Comparison of ENCODE assay signal across 25 mouse cellular contexts in the genomic region with DNA sequence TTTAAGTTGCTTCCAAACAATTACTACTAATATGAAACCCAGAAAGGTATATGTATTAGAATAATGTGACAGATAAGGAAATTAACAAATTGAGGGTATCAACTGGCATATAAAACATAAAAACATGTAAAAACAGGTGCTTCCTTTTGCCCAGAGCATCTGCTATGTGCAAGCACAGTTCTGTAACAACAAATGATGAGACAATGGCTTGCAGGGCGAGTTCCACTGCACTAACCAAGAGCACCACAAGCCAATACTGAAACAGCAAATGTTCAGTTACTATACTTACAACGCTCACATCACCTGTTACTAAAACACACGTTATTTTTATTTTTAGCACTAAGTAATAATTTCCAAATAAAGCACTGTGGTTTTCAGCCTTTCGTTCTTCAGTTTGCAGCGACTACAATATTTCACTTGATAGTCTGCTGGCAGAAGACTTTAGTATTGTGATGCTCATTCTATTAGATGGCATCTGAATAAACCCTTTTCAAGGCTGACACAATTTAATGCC. TPM values are rescaled to one million over a fixed set of nuclear protein-coding genes. Genes with fewer than 3 reads are reported as not detected.
"Had no signal": no experiment of that assay in that cellular context is flagged by ENCODE, and none has a peak within 500 bp of the region (broad histone marks: within the 10 kb centered on the region; RNA-seq: fewer than 3 reads in every experiment).

No protein-coding gene starts in this region.

- H3K4me1 ChIP-seq: embryonic facial prominence, embryonic 10.5 days; embryonic facial prominence, embryonic 12.5 days; embryonic facial prominence, embryonic 13.5 days; embryonic facial prominence, embryonic 15.5 days; forebrain, embryonic 10.5 days; forebrain, embryonic 12.5 days; forebrain, embryonic 13.5 days; forebrain, embryonic 15.5 days had no signal

- H3K27me3 ChIP-seq: embryonic facial prominence, embryonic 12.5 days; embryonic facial prominence, embryonic 13.5 days; embryonic facial prominence, embryonic 15.5 days; forebrain, embryonic 12.5 days; forebrain, embryonic 13.5 days; forebrain, embryonic 15.5 days had no signal

- H3K4me2 ChIP-seq: embryonic facial prominence, embryonic 12.5 days; embryonic facial prominence, embryonic 13.5 days; embryonic facial prominence, embryonic 15.5 days; forebrain, embryonic 12.5 days; forebrain, embryonic 13.5 days; forebrain, embryonic 15.5 days had no signal

- DNase-seq: cerebellum, adult 9-10 months; cerebellum, adult 9-11 months; cerebellum, postnatal 10 days; cerebellum, postnatal 14 days; cerebellum, postnatal 25 days; cerebellum, postnatal 36 days; embryo, embryonic 11 days; forebrain, postnatal 0 days; gastrocnemius, adult 2 months; gastrocnemius, postnatal 10 days; gastrocnemius, postnatal 14 days; gastrocnemius, postnatal 25 days; gastrocnemius, postnatal 36 days; heart, adult 11 months; heart, adult 18-20 months; heart, adult 2 months had no signal

- H3K4me3 ChIP-seq: embryonic facial prominence, embryonic 10.5 days; embryonic facial prominence, embryonic 12.5 days; embryonic facial prominence, embryonic 13.5 days; embryonic facial prominence, embryonic 15.5 days; erythroblast, embryonic 14.5 days; forebrain, embryonic 10.5 days; forebrain, embryonic 12.5 days; forebrain, embryonic 13.5 days; forebrain, embryonic 15.5 days; gastrocnemius, adult 2 months; heart, adult 2 months had no signal

- H3K27ac ChIP-seq: embryonic facial prominence, embryonic 10.5 days; embryonic facial prominence, embryonic 12.5 days; embryonic facial prominence, embryonic 13.5 days; embryonic facial prominence, embryonic 15.5 days; forebrain, embryonic 10.5 days; forebrain, embryonic 12.5 days; forebrain, embryonic 13.5 days; forebrain, embryonic 15.5 days; gastrocnemius, adult 2 months; heart, adult 2 months had no signal

- H3K9ac ChIP-seq: embryonic facial prominence, embryonic 12.5 days; embryonic facial prominence, embryonic 13.5 days; embryonic facial prominence, embryonic 15.5 days; forebrain, embryonic 12.5 days; forebrain, embryonic 13.5 days; forebrain, embryonic 15.5 days; forebrain, postnatal 0 days had no signal

RNA-seq across cellular contexts. Expression of gene Neb, which starts 34.3 kb away (rescaled TPM):
- polyA plus RNA-seq: erythroblast, embryonic 14.5 days had no signal
